Mouse (Mus musculus): ENCODE data around the gene Gm10065.
A peak's percentile ranks its signal among the peaks of the same experiment; 100 is the strongest.
"Not testable (repeated sequence)": the region's sequence is repeated elsewhere in the genome, so short reads cannot be mapped to it uniquely, and the experiment has no call there.

Gm10065 gene

GRCm38 (mm10) chr13:21478759-21479670, at the start of gene Gm10065, which contains the start of gene Zkscan4:
Gene Gm10065 (minus strand): TSS chr13:21479441.
Gene Zkscan4 (plus strand): TSS chr13:21478907.
- peak; percentile 77 for DNase-seq

- DNase-seq = peak; percentile 78
Observed at GRCm38 (mm10) chr13:21506221-21506649, 27.0 kb upstream of the Gm10065 start.

- DNase-seq = no peak
Observed at GRCm38 (mm10) chr13:21502296-21502695, 23.1 kb upstream of the Gm10065 start.

- not testable (repeated sequence) for DNase-seq
Observed at GRCm38 (mm10) chr13:21501182-21501581, 21.9 kb upstream of the Gm10065 start, which contains the start of gene Gm11273. Gene Gm11273 (minus strand): TSS chr13:21501418.

GRCm38 (mm10) chr13:21495080-21495479, 15.8 kb upstream of the Gm10065 start, which contains the start of gene AK157302:
Gene AK157302 (plus strand): TSS chr13:21495223.
- no peak for DNase-seq

- no peak for DNase-seq
Observed at GRCm38 (mm10) chr13:21492847-21493246, 13.6 kb upstream of the Gm10065 start.

GRCm38 (mm10) chr13:21486881-21487280, 7.6 kb upstream of the Gm10065 start:
- DNase-seq = no peak

- DNase-seq = no peak
Observed at GRCm38 (mm10) chr13:21472427-21472826, 6.8 kb downstream of the Gm10065 start.

GRCm38 (mm10) chr13:21469097-21469496, 10.1 kb downstream of the Gm10065 start:
- DNase-seq = no peak

GRCm38 (mm10) chr13:21468061-21469019, 10.9 kb downstream of the Gm10065 start, which contains the start of gene Nkapl:
Gene Nkapl (minus strand): TSS chr13:21468509.
- DNase-seq = peak; percentile 82

- DNase-seq = no peak
Observed at GRCm38 (mm10) chr13:21467336-21467735, 11.9 kb downstream of the Gm10065 start.

- DNase-seq = not testable (repeated sequence)
Observed at GRCm38 (mm10) chr13:21462516-21462915, 16.7 kb downstream of the Gm10065 start.

GRCm38 (mm10) chr13:21456347-21456746, 22.9 kb downstream of the Gm10065 start:
- DNase-seq = no peak

- DNase-seq = no peak
Observed at GRCm38 (mm10) chr13:21454133-21454532, 25.1 kb downstream of the Gm10065 start.

- peak; percentile 82 for DNase-seq
Observed at GRCm38 (mm10) chr13:21453449-21453848, 25.8 kb downstream of the Gm10065 start, which contains the start of gene Zscan26. Gene Zscan26 (minus strand): TSS chr13:21453730.

- DNase-seq = no peak
Observed at GRCm38 (mm10) chr13:21453042-21453441, 26.2 kb downstream of the Gm10065 start.

- no peak for DNase-seq
Observed at GRCm38 (mm10) chr13:21447856-21448614, 31.2 kb downstream of the Gm10065 start.

GRCm38 (mm10) chr13:21446796-21447195, 32.4 kb downstream of the Gm10065 start:
- no peak for DNase-seq

GRCm38 (mm10) chr13:21441207-21441572, 38.1 kb downstream of the Gm10065 start:
- no peak for DNase-seq

GRCm38 (mm10) chr13:21440503-21441206, 38.6 kb downstream of the Gm10065 start, which contains the start of gene Pgbd1:
Gene Pgbd1 (minus strand): TSS chr13:21441058.
- DNase-seq = peak; percentile 75

GRCm38 (mm10) chr13:21435476-21435875, 43.8 kb downstream of the Gm10065 start:
- no peak for DNase-seq

Measured in cerebellum, adult 8-10 months (tissue).